Mouse (Mus musculus): Measurements from ENCODE around the gene Krt35. TPM values are rescaled to one million over a fixed set of nuclear protein-coding genes. Genes with fewer than 3 reads are reported as not detected.

Krt35 gene
- polyA plus RNA-seq (2015; fragmentation: Nextera tagmentation; extraction: Ambion mirVana): not detected in 2 replicates

DNA sequence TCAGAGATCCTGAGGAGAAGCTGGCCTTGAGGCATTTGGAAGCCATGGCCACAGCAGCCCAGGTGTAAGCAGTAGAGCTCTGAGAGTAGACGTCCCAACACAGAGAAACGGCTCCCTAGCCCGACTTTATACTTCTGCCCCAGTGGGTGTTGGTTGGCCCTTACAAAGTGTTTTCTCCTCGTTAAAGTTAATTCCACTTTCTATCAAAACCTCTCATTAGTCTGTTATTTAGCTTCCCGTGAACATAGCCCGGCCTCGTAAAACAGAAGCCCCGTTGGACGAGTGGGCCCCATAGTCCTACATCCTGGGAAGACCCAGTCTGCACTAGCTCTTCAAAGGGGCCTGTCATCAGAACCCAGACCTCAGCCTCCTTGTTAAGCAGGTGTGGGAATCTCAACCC lies at the start of gene Krt35:
Gene Krt35 (minus strand): TSS at position 101 of the 400 bp plus-strand sequence.
- no peak within 1 kb of the TSS for H3K4me3 ChIP-seq
- H3K4me1 ChIP-seq (replicated peaks): no peaks in the 10 kb centered on the region
- H3K9ac ChIP-seq: no peak within 1 kb of the TSS
- no peaks in the 10 kb centered on the region for H3K27me3 ChIP-seq
- 84% methylated on average over 9 of the region's 9 CpGs for WGBS
- no peak within 1 kb of the TSS for H3K4me2 ChIP-seq
- H3K27ac ChIP-seq (replicated peaks): no peak within 1 kb of the TSS
- H3K36me3 ChIP-seq: no peaks in the 10 kb centered on the region
- no peaks in the 10 kb centered on the region for H3K9me3 ChIP-seq
- no peak for ATAC-seq (ENCODE audit: low read depth)

GRCm38 (mm10) chr11:100145104-100145503 lies 49.1 kb upstream of the Krt35 start:
- peaks cover 46% of the 10 kb centered on the region for H3K27me3 ChIP-seq

GRCm38 (mm10) chr11:100140966-100141365 lies 44.9 kb upstream of the Krt35 start:
- Histone ChIP-seq H3K4me1 (replicated peaks) (peaks cover 28% of the 10 kb centered on the region), H3K36me3 (no peaks in the 10 kb centered on the region), H3K9me3 (no peaks in the 10 kb centered on the region), H3K4me2 (no peak overlapping the region), H3K27ac (replicated peaks) (no peak overlapping the region), H3K4me3 (no peak overlapping the region), H3K27me3 (peaks cover 26% of the 10 kb centered on the region), H3K9ac (no peak overlapping the region)
- ATAC-seq (ENCODE audit: low read depth): no peak
- WGBS: 86% methylated on average over 21 of the region's 21 CpGs

More at GRCm38 (mm10) chr11:100145104-100145503, 49.1 kb upstream of the Krt35 start:
- no peaks in the 10 kb centered on the region for H3K9me3 ChIP-seq
- no peak overlapping the region for H3K9ac ChIP-seq
- H3K4me2 ChIP-seq: peak overlapping the region; percentile 42
- no peaks in the 10 kb centered on the region for H3K36me3 ChIP-seq
- under 1% methylated on average over 20 of the region's 20 CpGs for WGBS
- H3K27ac ChIP-seq (replicated peaks): no peak overlapping the region
- ATAC-seq (ENCODE audit: low read depth): no peak
- H3K4me1 ChIP-seq (replicated peaks): peaks cover 13% of the 10 kb centered on the region
- H3K4me3 ChIP-seq: peak overlapping the region; percentile 14

- H3K4me3 ChIP-seq: no peak overlapping the region
- no peak overlapping the region for H3K9ac ChIP-seq
- WGBS: 80% methylated on average over 2 of the region's 2 CpGs
- no peaks in the 10 kb centered on the region for H3K9me3 ChIP-seq
- no peak overlapping the region for H3K27ac ChIP-seq (replicated peaks)
- H3K36me3 ChIP-seq: no peaks in the 10 kb centered on the region
- ATAC-seq (ENCODE audit: low read depth): no peak
- H3K4me1 ChIP-seq (replicated peaks): peaks cover 16% of the 10 kb centered on the region
- no peak overlapping the region for H3K4me2 ChIP-seq
- peaks cover 10% of the 10 kb centered on the region for H3K27me3 ChIP-seq
These were observed 43.4 kb upstream of the Krt35 start for GRCm38 (mm10) chr11:100139391-100139790.

DNA sequence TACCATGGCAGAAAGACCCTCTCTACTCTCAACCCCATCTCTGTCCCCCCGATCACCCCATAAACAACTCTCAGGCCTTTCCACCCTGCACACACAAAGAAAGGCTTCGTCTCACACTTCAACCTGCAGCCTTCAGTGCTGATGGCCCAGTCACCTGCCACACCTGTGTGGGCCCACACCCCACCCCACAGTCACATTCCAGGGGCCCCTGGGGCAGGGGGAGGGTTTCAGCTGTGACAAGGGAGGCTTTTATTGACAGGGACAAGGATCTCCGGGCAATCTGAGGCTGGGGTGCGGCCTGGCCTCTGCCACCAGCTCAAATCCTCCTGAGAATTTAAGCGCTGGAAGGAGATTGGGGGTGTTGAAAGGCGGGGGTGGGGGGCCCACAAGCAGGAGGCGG lies 42.8 kb upstream of the Krt35 start:
- peaks cover 16% of the 10 kb centered on the region for H3K4me1 ChIP-seq (replicated peaks)
- H3K9ac ChIP-seq: no peak overlapping the region
- no peak overlapping the region for H3K4me2 ChIP-seq
- no peak for ATAC-seq (ENCODE audit: low read depth)
- WGBS: 50% methylated on average over 7 of the region's 7 CpGs
- H3K4me3 ChIP-seq: no peak overlapping the region
- no peak overlapping the region for H3K27ac ChIP-seq (replicated peaks)
- H3K9me3 ChIP-seq: no peaks in the 10 kb centered on the region
- H3K27me3 ChIP-seq: peaks cover 4% of the 10 kb centered on the region
- no peaks in the 10 kb centered on the region for H3K36me3 ChIP-seq

- Histone ChIP-seq H3K4me2 (no peak overlapping the region), H3K4me1 (replicated peaks) (peaks cover 16% of the 10 kb centered on the region), H3K36me3 (no peaks in the 10 kb centered on the region), H3K9me3 (no peaks in the 10 kb centered on the region), H3K9ac (no peak overlapping the region), H3K4me3 (no peak overlapping the region), H3K27me3 (no peaks in the 10 kb centered on the region; the same call in 1 of the 2 replicates), H3K27ac (replicated peaks) (no peak overlapping the region)
- peak; percentile 47; the same call in 1 of the 2 replicates for ATAC-seq (ENCODE audit: low read depth)
- 18% methylated on average over 5 of the region's 5 CpGs for WGBS
These were observed 41.7 kb upstream of the Krt35 start for GRCm38 (mm10) chr11:100137693-100138092.

DNA sequence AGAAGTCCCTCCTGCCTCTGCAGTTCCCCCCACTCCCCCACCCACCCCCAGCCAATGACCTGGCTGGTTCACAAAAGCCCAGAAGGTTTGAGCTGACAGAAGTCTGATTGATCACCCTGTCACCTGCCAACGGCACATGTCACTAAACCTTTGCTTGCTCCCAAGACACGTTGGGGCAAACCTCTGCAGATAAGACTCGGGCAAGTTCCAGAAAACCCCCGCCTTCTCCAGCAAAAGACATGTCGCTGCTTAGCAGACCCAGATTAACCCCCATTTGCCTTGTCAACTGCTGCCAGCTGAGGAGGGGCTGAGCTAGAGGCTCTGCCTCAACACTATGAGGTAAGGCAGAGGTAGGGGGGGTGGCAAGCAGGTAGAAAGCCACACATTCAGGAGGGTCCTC lies 40.5 kb upstream of the Krt35 start:
- Histone ChIP-seq H3K4me1 (replicated peaks) (peaks cover 16% of the 10 kb centered on the region), H3K9ac (no peak overlapping the region), H3K4me3 (no peak overlapping the region), H3K36me3 (no peaks in the 10 kb centered on the region), H3K27ac (replicated peaks) (no peak overlapping the region), H3K27me3 (no peaks in the 10 kb centered on the region; the same call in 1 of the 2 replicates), H3K4me2 (no peak overlapping the region), H3K9me3 (no peaks in the 10 kb centered on the region)
- ATAC-seq (ENCODE audit: low read depth): no peak
- WGBS: 46% methylated on average over 5 of the region's 5 CpGs

DNA sequence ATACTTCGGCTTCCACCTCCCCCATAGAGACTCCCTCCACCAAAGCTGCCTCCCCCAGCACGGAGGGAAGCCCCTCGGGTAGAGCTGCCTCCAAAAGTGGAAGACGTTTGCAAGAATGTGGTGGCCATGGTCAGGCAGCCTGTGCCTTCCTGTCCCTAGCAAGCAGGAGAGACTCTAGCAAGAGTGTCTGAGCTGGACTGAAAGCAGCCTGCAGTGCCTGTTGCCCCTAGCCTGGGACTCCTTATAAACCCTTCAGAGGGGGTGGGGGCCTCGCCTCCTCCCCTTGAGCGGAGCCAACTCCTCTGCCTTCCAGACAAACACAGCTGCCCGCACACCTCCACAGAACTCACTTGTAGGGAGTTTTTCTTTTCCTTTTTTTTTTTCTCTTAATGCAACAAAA lies 39.7 kb upstream of the Krt35 start, which contains the start of gene Krt15:
Gene Krt15 (minus strand): TSS at position 198 of the 400 bp plus-strand sequence.
- H3K9ac ChIP-seq: no peak within 1 kb of the TSS
- H3K4me3 ChIP-seq: no peak within 1 kb of the TSS
- ATAC-seq (ENCODE audit: low read depth): no peak
- H3K4me2 ChIP-seq: no peak within 1 kb of the TSS
- H3K27me3 ChIP-seq: no peaks in the 10 kb centered on the region; the same call in 1 of the 2 replicates
- H3K9me3 ChIP-seq: no peaks in the 10 kb centered on the region
- H3K27ac ChIP-seq (replicated peaks): no peak within 1 kb of the TSS
- no peaks in the 10 kb centered on the region for H3K36me3 ChIP-seq
- WGBS: 72% methylated on average over 7 of the region's 7 CpGs
- peaks cover 16% of the 10 kb centered on the region for H3K4me1 ChIP-seq (replicated peaks)

GRCm38 (mm10) chr11:100124901-100125300 lies 28.9 kb upstream of the Krt35 start:
- Histone ChIP-seq H3K9me3 (no peaks in the 10 kb centered on the region), H3K4me1 (replicated peaks) (no peaks in the 10 kb centered on the region), H3K4me3 (no peak overlapping the region), H3K9ac (no peak overlapping the region), H3K27ac (replicated peaks) (no peak overlapping the region), H3K36me3 (no peaks in the 10 kb centered on the region), H3K27me3 (no peaks in the 10 kb centered on the region), H3K4me2 (no peak overlapping the region)
- ATAC-seq (ENCODE audit: low read depth): no peak
- WGBS: 79% methylated on average over 7 of the region's 7 CpGs

GRCm38 (mm10) chr11:100121466-100121865 lies 25.4 kb upstream of the Krt35 start, which contains the start of gene Krt13:
Krt13 (minus strand) TSS chr11:100121566.
- H3K9me3 ChIP-seq: no peaks in the 10 kb centered on the region
- no peak within 1 kb of the TSS for H3K4me3 ChIP-seq
- WGBS: 83% methylated on average over 3 of the region's 3 CpGs
- H3K9ac ChIP-seq: no peak within 1 kb of the TSS
- H3K27ac ChIP-seq (replicated peaks): no peak within 1 kb of the TSS
- no peaks in the 10 kb centered on the region for H3K4me1 ChIP-seq (replicated peaks)
- ATAC-seq (ENCODE audit: low read depth): no peak
- no peaks in the 10 kb centered on the region for H3K36me3 ChIP-seq
- no peak within 1 kb of the TSS for H3K4me2 ChIP-seq
- H3K27me3 ChIP-seq: no peaks in the 10 kb centered on the region

- H3K4me1 ChIP-seq (replicated peaks): no peaks in the 10 kb centered on the region
- no peak overlapping the region for H3K9ac ChIP-seq
- WGBS: 91% methylated on average over 5 of the region's 5 CpGs
- no peak overlapping the region for H3K4me3 ChIP-seq
- H3K4me2 ChIP-seq: no peak overlapping the region
- H3K9me3 ChIP-seq: no peaks in the 10 kb centered on the region
- H3K27me3 ChIP-seq: no peaks in the 10 kb centered on the region
- H3K36me3 ChIP-seq: no peaks in the 10 kb centered on the region
- ATAC-seq (ENCODE audit: low read depth): no peak
- H3K27ac ChIP-seq (replicated peaks): no peak overlapping the region
These were observed 24.3 kb upstream of the Krt35 start for GRCm38 (mm10) chr11:100120331-100120730.

DNA sequence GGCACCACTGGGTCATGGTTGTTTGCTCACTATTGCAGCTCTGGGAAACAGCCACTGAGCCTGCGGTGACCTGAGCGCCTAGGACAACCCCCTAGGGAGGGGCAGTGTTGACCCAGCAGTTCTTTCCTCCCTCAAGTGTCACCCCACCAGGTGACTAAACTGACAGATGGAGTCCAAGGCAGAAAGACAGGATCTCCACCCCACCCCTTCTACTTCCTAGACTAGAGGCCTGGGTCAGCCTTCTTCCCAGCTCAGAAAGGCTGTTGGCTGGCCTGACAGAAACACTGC lies 17.6 kb upstream of the Krt35 start:
- Histone ChIP-seq H3K4me1 (replicated peaks) (no peaks in the 10 kb centered on the region), H3K27me3 (no peaks in the 10 kb centered on the region), H3K9ac (no peak overlapping the region), H3K9me3 (no peaks in the 10 kb centered on the region), H3K4me2 (no peak overlapping the region), H3K4me3 (no peak overlapping the region), H3K27ac (replicated peaks) (no peak overlapping the region), H3K36me3 (no peaks in the 10 kb centered on the region)
- WGBS: 83% methylated on average over 2 of the region's 2 CpGs
- no peak for ATAC-seq (ENCODE audit: low read depth)

DNA sequence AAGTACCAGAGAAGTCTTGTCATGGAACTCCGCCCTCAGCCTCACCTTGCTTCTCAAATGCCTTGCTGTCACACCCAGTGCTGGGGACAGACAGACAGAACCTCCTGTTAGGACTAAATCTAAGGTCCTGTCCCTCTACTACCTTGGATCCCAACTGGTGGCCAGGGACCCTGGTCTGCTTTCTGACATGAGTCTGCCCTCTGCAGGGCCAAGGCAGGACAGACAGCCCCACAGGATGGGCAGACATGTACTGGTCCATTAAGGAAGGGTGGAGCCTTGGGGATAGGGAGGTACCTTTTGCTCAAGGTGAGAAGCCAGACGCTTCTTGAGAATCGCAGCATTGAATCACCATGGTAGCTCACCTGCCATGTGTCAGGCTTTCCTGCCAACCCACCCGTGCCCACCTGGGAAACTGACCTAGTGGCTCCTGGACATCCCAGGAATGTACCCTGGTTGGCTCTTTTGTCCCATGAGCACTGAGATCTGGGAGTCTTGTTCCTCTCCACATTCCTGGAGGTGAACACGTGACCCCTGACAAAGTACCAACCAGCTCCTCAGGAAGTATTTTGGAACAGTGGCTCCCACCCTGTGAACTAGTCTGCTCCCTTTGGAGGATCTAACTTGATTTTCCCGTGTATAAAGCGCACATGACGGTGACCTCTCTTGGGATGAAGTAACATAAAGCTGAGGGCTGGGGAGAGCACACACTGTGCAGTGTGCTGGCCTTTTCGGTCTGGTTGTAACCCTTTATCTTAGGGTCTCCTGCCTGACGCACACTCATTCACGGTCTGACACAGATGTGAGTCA lies 17.1 kb upstream of the Krt35 start:
- 81% methylated on average over 11 of the region's 11 CpGs for WGBS
- Histone ChIP-seq H3K4me1 (replicated peaks) (no peaks in the 10 kb centered on the region), H3K9me3 (no peaks in the 10 kb centered on the region), H3K4me3 (no peak overlapping the region), H3K27me3 (no peaks in the 10 kb centered on the region), H3K27ac (replicated peaks) (no peak overlapping the region), H3K9ac (no peak overlapping the region), H3K36me3 (no peaks in the 10 kb centered on the region), H3K4me2 (no peak overlapping the region)
- ATAC-seq (ENCODE audit: low read depth): no peak
